Mouse (Mus musculus): Measurements from ENCODE around the gene Tnrc18. TPM values are rescaled to one million over a fixed set of nuclear protein-coding genes. Genes with fewer than 3 reads are reported as not detected.

Tnrc18 gene
- polyA plus RNA-seq, 1 experiment from 2014 or later: 64.1 TPM

- Histone ChIP-seq H3K4me3 (no peak overlapping the region), H3K27ac (replicated peaks) (0 out of 2 replicates have a peak overlapping the region, but pooled peaks have one; percentile 7), H3K9ac (replicated peaks) (no peak overlapping the region), H3K4me1 (peaks cover 64% of the 10 kb centered on the region), H3K9me3 (no peaks in the 10 kb centered on the region), H3K27me3 (no peaks in the 10 kb centered on the region), H3K36me3 (peaks cover 11% of the 10 kb centered on the region), H3K4me2 (replicated peaks) (peak overlapping the region; percentile 21; the same call in 1 of the 2 replicates)
- 24% methylated on average over 7 of the region's 8 CpGs for WGBS
- no peak for ATAC-seq (ENCODE audit: low FRiP score, low read depth)
Observed at GRCm38 (mm10) chr5:142800198-142800597, 17.3 kb downstream of the Tnrc18 start.

DNA sequence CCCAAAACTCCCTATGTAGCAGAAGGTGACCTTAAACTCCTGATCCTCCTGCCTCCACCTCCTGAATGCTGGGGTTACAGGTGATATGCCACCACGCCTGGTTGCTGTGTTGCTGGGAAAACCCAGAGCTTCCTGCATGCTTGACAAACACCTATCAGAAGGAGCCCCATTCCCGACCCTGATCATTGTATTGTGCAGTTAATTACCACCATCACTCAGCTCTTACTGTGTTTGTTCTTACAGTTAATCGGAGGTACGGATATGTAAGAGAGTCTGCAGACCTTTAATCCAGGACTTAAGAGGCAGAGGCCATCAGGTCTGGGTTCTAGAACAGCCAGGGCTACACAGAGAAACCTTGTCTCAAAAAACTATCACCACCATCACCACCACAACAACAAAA, 18.2 kb downstream of the Tnrc18 start:
- peaks cover 19% of the 10 kb centered on the region for H3K36me3 ChIP-seq

GRCm38 (mm10) chr5:142798190-142798589, 19.3 kb downstream of the Tnrc18 start:
- H3K36me3 ChIP-seq: peaks cover 23% of the 10 kb centered on the region
- WGBS: 90% methylated on average over 12 of the region's 12 CpGs
- H3K4me2 ChIP-seq (replicated peaks): no peak overlapping the region
- no peak for ATAC-seq (ENCODE audit: low FRiP score, low read depth)
- H3K9me3 ChIP-seq: no peaks in the 10 kb centered on the region
- no peak overlapping the region for H3K27ac ChIP-seq (replicated peaks)
- no peak overlapping the region for H3K4me3 ChIP-seq
- no peaks in the 10 kb centered on the region for H3K27me3 ChIP-seq
- peaks cover 63% of the 10 kb centered on the region for H3K4me1 ChIP-seq
- no peak overlapping the region for H3K9ac ChIP-seq (replicated peaks)

More for the DNA sequence above, 18.2 kb downstream of the Tnrc18 start:
- Histone ChIP-seq H3K27ac (replicated peaks) (no peak overlapping the region), H3K9me3 (no peaks in the 10 kb centered on the region), H3K27me3 (no peaks in the 10 kb centered on the region), H3K9ac (replicated peaks) (no peak overlapping the region), H3K4me2 (replicated peaks) (no peak overlapping the region), H3K4me1 (peaks cover 64% of the 10 kb centered on the region), H3K4me3 (no peak overlapping the region)
- no peak for ATAC-seq (ENCODE audit: low FRiP score, low read depth)
- 79% methylated on average over 4 of the region's 4 CpGs for WGBS

DNA sequence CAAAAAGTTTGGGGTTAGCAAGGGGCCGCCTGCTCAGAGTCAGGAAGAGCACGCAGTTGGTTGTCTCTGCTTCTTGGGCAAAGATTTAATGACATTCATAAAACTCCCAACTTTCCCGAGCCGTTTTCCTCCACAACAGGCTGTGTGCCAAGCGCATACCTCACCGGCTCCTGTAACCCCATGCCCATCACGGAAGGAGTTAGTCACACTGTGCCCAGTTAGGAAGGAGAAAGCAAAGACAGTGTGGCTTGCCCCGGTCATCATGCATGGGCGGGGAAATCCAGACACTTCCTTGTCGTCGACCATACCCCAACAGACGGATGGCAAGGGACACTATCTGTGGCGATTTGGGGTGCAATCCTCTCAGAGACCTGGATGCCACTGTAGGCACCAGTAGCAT, 19.8 kb downstream of the Tnrc18 start:
- Histone ChIP-seq H3K4me3 (no peak overlapping the region), H3K9ac (replicated peaks) (no peak overlapping the region), H3K27ac (replicated peaks) (no peak overlapping the region), H3K9me3 (no peaks in the 10 kb centered on the region), H3K36me3 (peaks cover 29% of the 10 kb centered on the region), H3K4me1 (peaks cover 60% of the 10 kb centered on the region), H3K27me3 (no peaks in the 10 kb centered on the region), H3K4me2 (replicated peaks) (no peak overlapping the region)
- no peak for ATAC-seq (ENCODE audit: low FRiP score, low read depth)
- WGBS: 90% methylated on average over 13 of the region's 13 CpGs

GRCm38 (mm10) chr5:142796921-142797320, 20.5 kb downstream of the Tnrc18 start:
- H3K9me3 ChIP-seq: no peaks in the 10 kb centered on the region
- H3K4me2 ChIP-seq (replicated peaks): no peak overlapping the region
- H3K36me3 ChIP-seq: peaks cover 31% of the 10 kb centered on the region
- no peak overlapping the region for H3K27ac ChIP-seq (replicated peaks)
- 90% methylated on average over 4 of the region's 4 CpGs for WGBS
- peaks cover 54% of the 10 kb centered on the region for H3K4me1 ChIP-seq
- no peak overlapping the region for H3K4me3 ChIP-seq
- ATAC-seq (ENCODE audit: low FRiP score, low read depth): no peak
- no peak overlapping the region for H3K9ac ChIP-seq (replicated peaks)
- H3K27me3 ChIP-seq: no peaks in the 10 kb centered on the region

DNA sequence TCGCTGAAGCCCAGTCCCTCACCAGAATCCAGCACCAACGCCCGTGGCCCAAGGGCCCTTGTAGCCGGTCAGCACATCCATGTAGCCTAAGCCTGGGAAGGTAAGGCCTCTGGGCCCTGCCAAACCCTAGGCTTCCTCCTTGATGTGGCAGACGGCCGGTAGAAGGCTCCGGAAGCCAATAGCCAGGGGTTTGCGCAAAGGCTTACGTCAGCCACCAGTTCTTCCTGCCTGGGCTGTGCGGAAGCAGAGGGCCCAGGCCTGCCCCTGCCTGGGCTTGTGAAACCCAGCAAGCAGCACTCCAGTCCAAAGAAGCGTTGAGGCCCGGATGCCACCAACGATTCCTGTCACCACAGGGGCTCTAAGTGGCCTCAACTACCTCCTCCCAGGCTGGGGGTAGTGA, 22.9 kb downstream of the Tnrc18 start:
- H3K4me3 ChIP-seq: no peak overlapping the region
- no peak for ATAC-seq (ENCODE audit: low FRiP score, low read depth)
- H3K27me3 ChIP-seq: no peaks in the 10 kb centered on the region
- no peak overlapping the region for H3K9ac ChIP-seq (replicated peaks)
- H3K36me3 ChIP-seq: peaks cover 39% of the 10 kb centered on the region
- no peak overlapping the region; the same call in 1 of the 2 replicates for H3K27ac ChIP-seq (replicated peaks)
- no peak overlapping the region for H3K4me2 ChIP-seq (replicated peaks)
- peaks cover 35% of the 10 kb centered on the region for H3K4me1 ChIP-seq
- WGBS: 84% methylated on average over 13 of the region's 13 CpGs
- no peaks in the 10 kb centered on the region for H3K9me3 ChIP-seq

DNA sequence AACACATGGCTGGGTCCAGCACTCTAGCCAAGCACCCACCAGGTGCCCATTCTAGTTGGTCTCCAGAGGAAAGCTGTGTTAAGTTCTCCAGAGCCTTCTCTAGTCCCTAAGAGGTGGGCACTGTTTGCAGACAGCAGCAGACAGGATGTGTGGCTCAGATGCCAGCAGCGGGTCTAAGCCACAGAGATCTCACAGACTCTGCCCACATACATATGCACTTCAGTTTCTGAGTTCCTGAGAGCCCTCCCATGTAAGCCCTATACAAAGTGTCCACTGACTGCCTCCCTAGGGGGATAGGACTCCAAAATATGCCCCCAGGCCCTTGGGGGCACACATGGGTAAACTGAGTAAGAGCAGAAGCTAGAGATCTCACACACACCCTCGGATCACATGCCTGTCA, 23.3 kb downstream of the Tnrc18 start:
- 92% methylated on average over 2 of the region's 2 CpGs for WGBS
- H3K27ac ChIP-seq (replicated peaks): no peak overlapping the region; the same call in 1 of the 2 replicates
- no peak for ATAC-seq (ENCODE audit: low FRiP score, low read depth)

DNA sequence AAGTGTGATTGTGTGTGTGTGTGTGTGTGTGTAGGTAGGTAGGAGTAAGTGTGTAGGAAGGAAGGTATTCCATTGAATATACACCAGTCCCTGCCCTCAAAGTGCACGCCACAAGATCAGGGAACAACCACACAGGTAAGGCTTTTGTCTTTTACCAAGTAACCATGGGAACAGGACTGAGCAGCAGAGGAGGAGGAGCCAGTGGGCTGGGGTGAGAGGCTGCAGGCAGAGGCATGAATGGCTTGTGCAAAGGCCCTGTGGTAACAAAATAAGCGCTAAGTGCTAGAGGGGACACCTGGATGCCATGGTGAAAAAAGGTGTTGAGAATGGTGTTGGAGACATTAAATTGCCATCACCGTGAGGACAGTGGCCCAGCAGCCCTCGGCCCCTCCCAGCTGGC, 24.9 kb downstream of the Tnrc18 start:
- Histone ChIP-seq H3K4me2 (replicated peaks) (no peak overlapping the region), H3K27me3 (no peaks in the 10 kb centered on the region), H3K4me3 (no peak overlapping the region), H3K36me3 (peaks cover 53% of the 10 kb centered on the region), H3K4me1 (peaks cover 26% of the 10 kb centered on the region), H3K9me3 (no peaks in the 10 kb centered on the region), H3K27ac (replicated peaks) (no peak overlapping the region), H3K9ac (replicated peaks) (no peak overlapping the region)
- 0 out of 2 replicates have a peak, but pooled peaks have one; percentile 31 for ATAC-seq (ENCODE audit: low FRiP score, low read depth)
- 90% methylated on average over 4 of the region's 4 CpGs for WGBS

More for the DNA sequence above, 23.3 kb downstream of the Tnrc18 start:
- H3K9ac ChIP-seq (replicated peaks): no peak overlapping the region
- no peaks in the 10 kb centered on the region for H3K9me3 ChIP-seq
- no peaks in the 10 kb centered on the region for H3K27me3 ChIP-seq
- peaks cover 32% of the 10 kb centered on the region for H3K4me1 ChIP-seq
- no peak overlapping the region for H3K4me2 ChIP-seq (replicated peaks)
- no peak overlapping the region for H3K4me3 ChIP-seq
- peaks cover 42% of the 10 kb centered on the region for H3K36me3 ChIP-seq

GRCm38 (mm10) chr5:142788279-142788678, 29.2 kb downstream of the Tnrc18 start:
- no peak for ATAC-seq (ENCODE audit: low FRiP score, low read depth)
- no peaks in the 10 kb centered on the region for H3K27me3 ChIP-seq
- peaks cover 73% of the 10 kb centered on the region for H3K36me3 ChIP-seq
- H3K4me1 ChIP-seq: peaks cover 16% of the 10 kb centered on the region
- no peak overlapping the region for H3K27ac ChIP-seq (replicated peaks)
- H3K4me3 ChIP-seq: no peak overlapping the region
- H3K9me3 ChIP-seq: no peaks in the 10 kb centered on the region
- H3K4me2 ChIP-seq (replicated peaks): no peak overlapping the region
- H3K9ac ChIP-seq (replicated peaks): no peak overlapping the region
- WGBS: 94% methylated on average over 22 of the region's 23 CpGs

DNA sequence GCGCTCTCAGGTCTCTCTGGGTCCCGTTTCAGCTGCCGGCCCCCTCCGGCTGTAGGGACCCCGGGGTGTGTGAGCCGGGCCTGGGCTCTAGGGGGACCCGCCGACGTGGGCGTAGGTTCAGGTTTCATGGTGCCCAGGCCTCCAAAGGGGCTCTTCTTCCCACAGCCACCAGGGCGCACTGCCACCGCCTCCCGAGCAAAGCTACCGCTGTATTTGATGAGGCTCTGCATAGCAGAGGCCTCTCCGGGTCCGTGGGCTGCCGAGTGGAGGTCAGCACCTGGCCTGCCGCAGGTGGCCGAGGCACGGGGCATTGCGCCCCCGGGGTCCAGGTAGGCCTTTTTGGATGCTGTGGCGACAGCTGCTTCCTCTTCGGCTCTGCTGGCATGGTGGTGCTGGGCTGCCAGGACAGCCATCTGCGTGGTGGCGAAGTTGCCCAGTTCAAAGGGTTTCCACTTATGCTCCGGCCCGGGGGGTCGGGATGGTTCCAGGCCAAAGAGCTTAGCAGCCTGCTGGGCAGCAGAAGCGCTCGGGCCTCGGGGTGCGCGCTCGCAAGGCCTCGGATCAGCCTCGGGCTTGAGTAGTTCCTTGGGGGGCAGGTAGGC, 30.1 kb downstream of the Tnrc18 start:
- H3K9me3 ChIP-seq: no peaks in the 10 kb centered on the region
- 83% methylated on average over 37 of the region's 37 CpGs for WGBS
- H3K9ac ChIP-seq (replicated peaks): no peak overlapping the region
- H3K27ac ChIP-seq (replicated peaks): no peak overlapping the region
- peaks cover 17% of the 10 kb centered on the region; the same call in 1 of the 2 replicates for H3K4me1 ChIP-seq
- H3K4me3 ChIP-seq: no peak overlapping the region
- H3K4me2 ChIP-seq (replicated peaks): no peak overlapping the region
- no peaks in the 10 kb centered on the region for H3K27me3 ChIP-seq
- H3K36me3 ChIP-seq: peaks cover 73% of the 10 kb centered on the region
- no peak for ATAC-seq (ENCODE audit: low FRiP score, low read depth)

- Histone ChIP-seq H3K4me2 (replicated peaks) (no peak overlapping the region), H3K27me3 (no peaks in the 10 kb centered on the region), H3K4me1 (peaks cover 18% of the 10 kb centered on the region; the same call in 1 of the 2 replicates), H3K27ac (replicated peaks) (no peak overlapping the region), H3K4me3 (no peak overlapping the region), H3K9me3 (no peaks in the 10 kb centered on the region), H3K36me3 (peaks cover 76% of the 10 kb centered on the region), H3K9ac (replicated peaks) (no peak overlapping the region)
- WGBS: 93% methylated on average over 5 of the region's 5 CpGs
- no peak for ATAC-seq (ENCODE audit: low FRiP score, low read depth)
Observed at GRCm38 (mm10) chr5:142786709-142787108, 30.8 kb downstream of the Tnrc18 start.

DNA sequence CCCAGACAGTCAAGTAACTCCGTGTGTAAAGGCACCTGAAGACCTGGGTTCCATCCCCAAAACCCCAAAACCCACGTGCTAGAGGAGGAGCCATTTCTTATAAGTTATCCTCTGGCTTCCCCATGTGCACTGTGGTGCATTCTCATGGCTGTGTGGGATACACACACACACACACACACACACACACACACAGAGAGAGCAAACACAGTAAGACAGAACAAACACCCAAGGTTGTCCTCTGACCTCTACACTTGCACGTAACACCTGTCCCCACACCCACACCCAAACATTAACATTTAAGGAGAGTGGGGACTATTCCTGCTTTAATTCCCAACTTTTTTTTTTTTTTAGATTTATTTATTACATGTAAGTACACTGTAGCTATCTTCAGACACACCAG, 31.2 kb downstream of the Tnrc18 start:
- peaks cover 74% of the 10 kb centered on the region for H3K36me3 ChIP-seq
- no peak overlapping the region for H3K4me3 ChIP-seq
- no peaks in the 10 kb centered on the region for H3K27me3 ChIP-seq
- WGBS: 94% methylated on average over 3 of the region's 3 CpGs
- no peak overlapping the region for H3K9ac ChIP-seq (replicated peaks)
- H3K4me1 ChIP-seq: peaks cover 21% of the 10 kb centered on the region
- H3K4me2 ChIP-seq (replicated peaks): no peak overlapping the region
- H3K27ac ChIP-seq (replicated peaks): no peak overlapping the region
- no peak for ATAC-seq (ENCODE audit: low FRiP score, low read depth)
- no peaks in the 10 kb centered on the region for H3K9me3 ChIP-seq

GRCm38 (mm10) chr5:142783142-142783540, 34.3 kb downstream of the Tnrc18 start:
- Histone ChIP-seq H3K27me3 (no peaks in the 10 kb centered on the region), H3K4me2 (replicated peaks) (no peak overlapping the region), H3K36me3 (peaks cover 75% of the 10 kb centered on the region), H3K9ac (replicated peaks) (no peak overlapping the region), H3K9me3 (no peaks in the 10 kb centered on the region), H3K4me3 (no peak overlapping the region), H3K27ac (replicated peaks) (no peak overlapping the region), H3K4me1 (peaks cover 33% of the 10 kb centered on the region)
- 73% methylated on average over 7 of the region's 7 CpGs for WGBS
- ATAC-seq (ENCODE audit: low FRiP score, low read depth): no peak

Measured in midbrain, embryonic 12.5 days (tissue).